Mouse (Mus musculus) neural tube, embryonic 13.5 days (tissue): Measurements from ENCODE around the gene Slc22a23. TPM values are rescaled to one million over a fixed set of nuclear protein-coding genes. Genes with fewer than 3 reads are reported as not detected.

Source experiments
- ATAC-seq: fragments of 200-750 bp; cut with Nextera tagmentation; 2 replicates; pipeline ENCODE4 v1.8.0; 2017; ENCODE audit warnings: low read depth, mild to moderate bottlenecking, moderate TSS enrichment, moderate library complexity
- H3K27ac ChIP-seq: fragments of 300-500 bp; sonication (generic); replicated peaks from 2 replicates; pipeline ENCODE4 v1.5.1; 2015; ENCODE audit warnings: moderate library complexity, mild to moderate bottlenecking, inconsistent platforms
- H3K27me3 ChIP-seq: fragments of 300-500 bp; sonication (generic); 2 replicates; pipeline ENCODE4 v1.6.1; 2015; ENCODE audit warnings: mild to moderate bottlenecking, inconsistent platforms
- H3K36me3 ChIP-seq: fragments of 300-500 bp; sonication (generic); 2 replicates; pipeline ENCODE4 v1.6.1; 2015; ENCODE audit warnings: mild to moderate bottlenecking, inconsistent platforms
- H3K4me1 ChIP-seq: fragments of 300-500 bp; sonication (generic); replicated peaks from 2 replicates; pipeline ENCODE4 v1.6.1; 2015; ENCODE audit warnings: inconsistent platforms
- H3K4me2 ChIP-seq: fragments of 300-500 bp; sonication (generic); 2 replicates; pipeline ENCODE4 v1.6.1; 2015; ENCODE audit warnings: inconsistent platforms, mild to moderate bottlenecking, moderate library complexity
- H3K4me3 ChIP-seq: fragments of 300-500 bp; sonication (generic); 2 replicates; pipeline ENCODE4 v1.5.1; 2015; ENCODE audit warnings: mild to moderate bottlenecking, inconsistent platforms
- H3K9ac ChIP-seq: fragments of 300-500 bp; sonication (generic); 2 replicates; pipeline ENCODE4 v1.6.1; 2015; ENCODE audit warnings: moderate library complexity, mild to moderate bottlenecking, inconsistent platforms
- H3K9me3 ChIP-seq: fragments of 300-500 bp; sonication (generic); 2 replicates; pipeline ENCODE4 v1.6.1; 2016; ENCODE audit warnings: inconsistent platforms
- WGBS: fragments of 180-500 bp; shearing (Covaris S2); methylation state at CpG from one replicate; pipeline ENCODE4 v1.1.7; 2015; 5-methylcytosine and 5-hydroxymethylcytosine counted together
- polyA plus RNA-seq: library from polyadenylated mRNA; unstranded; fragments of >200 nt; fragmentation: Nextera tagmentation; extraction: Ambion mirVana; gene quantifications from 2 replicates; pipeline ENCODE4 v1.2.1, GENCODE M21; 2015

The Slc22a23 gene
- polyA plus RNA-seq, 1 experiment from 2014 or later, result 13.4 TPM

DNA sequence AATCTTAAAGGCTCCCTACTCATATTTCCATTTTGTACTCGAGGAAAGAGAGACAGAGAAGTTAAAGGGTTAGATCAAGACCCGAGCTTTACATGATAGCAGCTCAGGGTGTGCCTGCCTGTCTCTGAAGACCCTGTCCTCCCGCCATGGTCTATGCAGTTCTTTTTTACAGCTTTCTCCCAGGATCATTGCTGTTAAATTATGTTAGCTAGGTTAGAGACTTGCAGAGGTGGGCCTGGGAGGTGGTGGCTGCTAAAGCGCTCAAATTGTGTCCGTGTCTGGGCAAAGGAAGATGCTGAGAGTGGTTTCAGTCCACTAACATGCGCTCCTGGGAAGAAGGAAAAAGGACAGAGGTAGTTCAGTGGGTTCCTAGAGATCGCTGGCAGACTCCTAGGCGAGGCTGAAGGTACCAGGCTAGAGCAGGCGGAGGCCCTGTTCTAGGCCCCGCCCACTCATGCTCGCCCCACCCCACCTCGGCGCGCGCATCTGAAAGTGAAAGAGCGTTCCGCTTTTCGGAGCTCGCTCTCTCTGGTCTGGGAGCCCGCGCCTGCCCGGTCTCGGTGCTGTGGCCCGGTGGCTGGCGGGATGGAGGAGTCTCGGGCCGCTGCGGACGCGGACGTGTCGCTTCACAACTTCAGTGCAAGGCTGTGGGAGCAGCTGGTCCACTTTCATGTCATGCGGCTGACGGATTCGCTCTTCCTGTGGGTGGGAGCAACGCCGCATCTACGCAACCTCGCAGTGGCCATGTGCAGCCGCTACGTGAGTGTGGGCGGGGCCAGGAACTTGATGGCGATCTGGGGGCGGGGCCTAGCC lies 182.3 kb downstream of the Slc22a23 start, which contains the start of gene Psmg4:
Psmg4 (plus strand) TSS at position 474 of the 813 bp plus-strand sequence.
- peaks cover 24% of the 10 kb centered on the region for H3K4me1 ChIP-seq
- H3K27me3 ChIP-seq, result no peaks in the 10 kb centered on the region
- WGBS, result 2% methylated on average over 44 of the region's 44 CpGs
- H3K9me3 ChIP-seq, result no peaks in the 10 kb centered on the region
- ATAC-seq, result peak; percentile 96
- H3K27ac ChIP-seq, result peak within 1 kb of the TSS; percentile 91
- peak within 1 kb of the TSS; percentile 70 for H3K4me2 ChIP-seq
- H3K9ac ChIP-seq, result peak within 1 kb of the TSS; percentile 77
- H3K4me3 ChIP-seq, result peak within 1 kb of the TSS; percentile 71
- H3K36me3 ChIP-seq, result peaks cover 11% of the 10 kb centered on the region

DNA sequence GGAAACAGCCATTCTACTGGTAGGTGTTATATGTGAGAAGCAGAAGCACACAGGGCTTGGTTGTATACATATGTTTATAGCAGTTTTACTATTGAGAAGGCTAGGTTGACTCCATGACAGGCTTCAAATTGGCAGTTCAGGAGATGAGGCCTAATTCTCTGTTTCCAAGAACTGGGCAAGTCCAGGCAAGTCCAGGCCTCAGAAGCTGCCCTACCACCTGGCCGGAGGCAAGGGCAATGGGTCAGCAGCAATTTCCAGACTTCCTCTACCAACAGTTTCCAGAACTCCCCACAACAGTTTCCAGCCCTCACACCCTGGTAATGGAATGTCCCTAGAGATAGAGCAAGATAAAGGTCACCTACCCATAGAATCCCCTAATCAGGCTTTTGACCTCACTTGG lies 185.1 kb downstream of the Slc22a23 start:
- Histone ChIP-seq H3K27ac (no peak overlapping the region), H3K4me2 (no peak overlapping the region), H3K4me3 (no peak overlapping the region), H3K27me3 (no peaks in the 10 kb centered on the region), H3K36me3 (no peaks in the 10 kb centered on the region), H3K9me3 (no peaks in the 10 kb centered on the region), H3K4me1 (peaks cover 34% of the 10 kb centered on the region), H3K9ac (no peak overlapping the region)
- WGBS, result 100% methylated on average over 1 of the region's 1 CpGs
- no peak for ATAC-seq

GRCm38 (mm10) chr13:34157596-34158157 lies 187.3 kb downstream of the Slc22a23 start:
- 92% methylated on average over 3 of the region's 3 CpGs for WGBS
- ATAC-seq, result no peak

GRCm38 (mm10) chr13:34156840-34157185 lies 188.2 kb downstream of the Slc22a23 start:
- H3K27ac ChIP-seq, result peak overlapping the region; percentile 67

More at GRCm38 (mm10) chr13:34157596-34158157, 187.3 kb downstream of the Slc22a23 start:
- no peaks in the 10 kb centered on the region for H3K9me3 ChIP-seq
- no peak overlapping the region for H3K9ac ChIP-seq
- peaks cover 39% of the 10 kb centered on the region for H3K4me1 ChIP-seq
- H3K4me2 ChIP-seq, result no peak overlapping the region
- no peak overlapping the region for H3K4me3 ChIP-seq
- H3K27me3 ChIP-seq, result no peaks in the 10 kb centered on the region
- H3K27ac ChIP-seq, result no peak overlapping the region
- no peaks in the 10 kb centered on the region for H3K36me3 ChIP-seq

DNA sequence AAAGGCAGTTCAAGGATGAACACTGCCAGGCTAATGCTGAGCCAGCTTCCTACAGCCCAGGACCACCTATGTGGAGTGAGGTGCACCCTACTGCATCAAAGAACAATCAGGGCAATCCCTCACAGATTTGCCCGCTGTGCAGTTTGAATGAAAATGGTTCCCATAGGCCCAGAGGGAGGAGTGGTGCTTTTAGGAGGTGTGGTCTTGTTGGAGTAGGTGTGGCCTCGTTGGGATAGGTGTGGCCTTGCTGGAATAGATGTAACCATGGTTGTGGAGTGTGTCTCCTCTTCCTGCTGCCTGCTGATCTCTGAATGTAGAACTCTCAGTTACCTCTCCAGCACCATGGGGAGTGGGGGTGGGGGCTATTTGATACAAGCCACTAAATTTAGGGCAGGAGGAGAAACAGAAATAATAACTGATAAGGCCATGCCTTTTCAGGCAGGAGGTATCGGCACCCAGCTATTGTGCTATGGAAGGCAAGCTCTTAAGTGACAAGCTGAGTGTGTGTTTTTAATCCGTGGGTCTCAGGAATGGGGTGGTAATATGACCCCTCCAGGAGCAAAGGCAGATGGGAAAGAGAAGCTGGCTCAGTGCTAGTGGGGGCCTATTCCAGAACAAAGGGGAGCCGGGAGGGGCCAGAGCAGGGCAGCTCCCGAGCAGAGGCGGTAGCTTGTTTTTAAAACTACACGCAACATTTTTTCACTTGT lies 188.7 kb downstream of the Slc22a23 start:
- H3K4me2 ChIP-seq, result no peak overlapping the region
- no peak overlapping the region for H3K4me3 ChIP-seq
- H3K27ac ChIP-seq, result peak overlapping the region; percentile 67
- H3K9me3 ChIP-seq, result no peaks in the 10 kb centered on the region
- H3K4me1 ChIP-seq, result peaks cover 27% of the 10 kb centered on the region
- no peak overlapping the region for H3K9ac ChIP-seq
- no peaks in the 10 kb centered on the region for H3K27me3 ChIP-seq
- no peaks in the 10 kb centered on the region for H3K36me3 ChIP-seq
- 60% methylated on average over 8 of the region's 8 CpGs for WGBS
- no peak for ATAC-seq

More at GRCm38 (mm10) chr13:34156840-34157185, 188.2 kb downstream of the Slc22a23 start:
- no peak for ATAC-seq
- WGBS, result 54% methylated on average over 2 of the region's 2 CpGs
- H3K4me3 ChIP-seq, result no peak overlapping the region
- H3K4me2 ChIP-seq, result no peak overlapping the region
- peaks cover 30% of the 10 kb centered on the region for H3K4me1 ChIP-seq
- H3K36me3 ChIP-seq, result no peaks in the 10 kb centered on the region
- no peaks in the 10 kb centered on the region for H3K9me3 ChIP-seq
- no peak overlapping the region for H3K9ac ChIP-seq
- H3K27me3 ChIP-seq, result no peaks in the 10 kb centered on the region

DNA sequence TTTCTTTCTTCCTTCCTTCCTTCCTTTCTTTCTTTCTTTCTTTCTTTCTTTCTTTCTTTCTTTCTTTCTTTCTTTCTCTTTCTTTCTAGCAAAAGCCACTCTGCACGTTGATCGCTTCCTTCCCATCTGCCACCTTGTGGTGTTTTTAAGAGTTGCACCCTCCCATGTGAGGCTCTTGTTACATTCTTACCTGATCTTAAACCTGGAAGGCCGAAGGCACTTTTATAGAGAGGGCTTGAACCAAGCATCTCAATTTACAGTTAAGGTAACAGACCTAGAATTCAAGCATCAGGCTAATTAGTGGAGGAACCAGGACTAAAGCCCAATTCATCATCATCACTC lies 190.1 kb downstream of the Slc22a23 start:
- H3K4me1 ChIP-seq, result peaks cover 37% of the 10 kb centered on the region
- peak overlapping the region; percentile 69; the same call in 1 of the 2 replicates for H3K27ac ChIP-seq
- H3K36me3 ChIP-seq, result no peaks in the 10 kb centered on the region
- WGBS, result 26% methylated on average over 3 of the region's 3 CpGs
- no peaks in the 10 kb centered on the region for H3K27me3 ChIP-seq
- peak overlapping the region; percentile 54 for H3K9ac ChIP-seq
- ATAC-seq, result no peak
- H3K4me3 ChIP-seq, result peak overlapping the region; percentile 14; the same call in 1 of the 2 replicates
- H3K9me3 ChIP-seq, result no peaks in the 10 kb centered on the region
- peak overlapping the region; percentile 45 for H3K4me2 ChIP-seq

DNA sequence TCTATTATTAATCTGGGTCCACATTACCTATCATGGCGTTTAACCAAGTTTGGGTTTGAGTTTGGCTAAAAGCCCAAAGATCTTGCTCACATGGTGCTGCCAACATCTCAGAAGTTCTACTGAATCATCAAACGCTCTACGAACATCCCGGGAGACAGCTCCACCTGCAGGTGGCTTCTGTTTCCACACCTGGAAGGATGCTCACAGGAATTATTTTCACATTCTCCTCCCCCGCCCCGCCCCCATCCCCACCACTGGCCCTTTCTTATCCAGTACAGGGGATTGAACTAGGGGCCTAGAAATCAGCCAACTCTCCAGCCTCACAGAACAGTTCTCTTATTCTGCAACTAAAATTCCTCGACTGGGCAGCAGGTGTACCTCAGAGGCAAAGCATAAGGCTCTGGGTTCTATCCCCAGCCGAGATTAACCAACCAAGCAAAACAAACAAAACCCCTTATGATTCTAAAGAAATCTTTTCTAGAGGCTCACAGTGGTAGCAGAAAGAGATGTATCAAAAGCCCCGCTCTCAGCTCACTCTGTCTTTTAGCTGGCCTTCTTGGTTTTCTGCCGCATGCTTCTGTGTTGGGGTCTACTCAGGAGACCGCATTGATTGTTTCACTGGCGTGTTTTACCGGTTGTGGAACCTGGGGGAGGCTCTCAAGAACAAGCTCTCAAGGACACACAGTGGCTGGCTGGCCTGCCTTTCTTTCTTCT lies 190.6 kb downstream of the Slc22a23 start:
- H3K4me3 ChIP-seq, result peak overlapping the region; percentile 14; the same call in 1 of the 2 replicates
- H3K9me3 ChIP-seq, result no peaks in the 10 kb centered on the region
- H3K9ac ChIP-seq, result peak overlapping the region; percentile 54
- peaks cover 42% of the 10 kb centered on the region for H3K4me1 ChIP-seq
- peak; percentile 37; the same call in 1 of the 2 replicates for ATAC-seq
- H3K36me3 ChIP-seq, result no peaks in the 10 kb centered on the region
- WGBS, result 51% methylated on average over 13 of the region's 13 CpGs
- no peaks in the 10 kb centered on the region for H3K27me3 ChIP-seq
- peak overlapping the region; percentile 45 for H3K4me2 ChIP-seq
- peak overlapping the region; percentile 69 for H3K27ac ChIP-seq

DNA sequence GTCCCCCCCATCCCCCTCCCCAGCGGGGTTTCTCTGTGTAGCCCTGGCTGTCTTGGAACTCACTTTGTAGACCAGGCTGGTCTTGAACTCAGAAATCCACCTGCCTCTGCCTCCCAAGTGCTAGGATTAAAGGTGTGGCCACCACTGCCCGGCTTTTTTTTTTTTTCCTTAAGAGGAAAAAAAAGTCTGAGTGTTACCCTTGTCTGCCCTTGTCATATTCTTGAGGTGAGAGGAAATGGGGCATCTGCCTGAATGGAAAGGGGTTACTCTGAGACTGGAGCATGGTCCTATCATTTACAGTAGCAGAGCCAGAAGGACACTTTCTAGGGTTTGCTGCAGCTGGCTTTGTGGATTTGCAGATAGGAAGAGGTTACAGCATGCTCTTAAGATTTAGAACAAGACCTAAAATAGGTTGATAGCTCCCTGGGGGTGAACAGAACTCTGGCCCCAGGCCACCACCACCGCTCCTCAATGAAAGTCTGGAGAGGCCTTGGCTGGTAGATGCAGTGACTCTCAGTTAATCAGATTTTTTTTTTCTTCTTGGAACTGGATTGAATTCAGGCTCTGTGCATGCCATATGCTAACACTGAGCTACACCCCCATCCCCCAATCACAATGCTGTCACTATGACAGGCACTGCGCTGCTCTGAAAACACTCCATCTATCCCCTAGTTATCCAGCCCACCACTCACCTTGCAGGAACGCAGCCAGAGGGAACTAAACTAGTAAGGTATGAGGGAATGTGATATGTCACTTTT lies 191.5 kb downstream of the Slc22a23 start:
- no peak overlapping the region for H3K4me3 ChIP-seq
- WGBS, result 77% methylated on average over 4 of the region's 5 CpGs
- H3K4me1 ChIP-seq, result peaks cover 45% of the 10 kb centered on the region
- ATAC-seq, result no peak
- no peaks in the 10 kb centered on the region for H3K27me3 ChIP-seq
- peak overlapping the region; percentile 65 for H3K27ac ChIP-seq
- 0 out of 2 replicates have a peak overlapping the region, but pooled peaks have one; percentile 14 for H3K9ac ChIP-seq
- no peaks in the 10 kb centered on the region for H3K36me3 ChIP-seq
- no peaks in the 10 kb centered on the region for H3K9me3 ChIP-seq
- H3K4me2 ChIP-seq, result no peak overlapping the region

- Histone ChIP-seq H3K9ac (no peak overlapping the region), H3K36me3 (no peaks in the 10 kb centered on the region), H3K4me2 (no peak overlapping the region), H3K4me1 (peaks cover 52% of the 10 kb centered on the region), H3K27ac (no peak overlapping the region), H3K27me3 (no peaks in the 10 kb centered on the region), H3K9me3 (no peaks in the 10 kb centered on the region), H3K4me3 (no peak overlapping the region)
- ATAC-seq, result no peak
- 71% methylated on average over 7 of the region's 7 CpGs for WGBS
These were observed 192.3 kb downstream of the Slc22a23 start for GRCm38 (mm10) chr13:34152695-34153094.

GRCm38 (mm10) chr13:34151425-34151824 lies 193.6 kb downstream of the Slc22a23 start:
- Histone ChIP-seq H3K4me3 (no peak overlapping the region), H3K4me1 (peaks cover 54% of the 10 kb centered on the region), H3K4me2 (no peak overlapping the region), H3K27me3 (no peaks in the 10 kb centered on the region), H3K9ac (no peak overlapping the region), H3K9me3 (no peaks in the 10 kb centered on the region), H3K36me3 (no peaks in the 10 kb centered on the region), H3K27ac (peak overlapping the region; percentile 99; the same call in 1 of the 2 replicates)
- no peak for ATAC-seq
- 89% methylated on average over 1 of the region's 1 CpGs for WGBS
